Mouse (Mus musculus) neutrophil, adult 65 days (primary cell): Measurements from ENCODE around the gene Rpa1. TPM values are rescaled to one million over a fixed set of nuclear protein-coding genes. Genes with fewer than 3 reads are reported as not detected.

Experiments
- total RNA-seq: library from RNA; stranded (reverse); gene quantifications from 2 replicates; pipeline ENCODE4 v1.2.4, GENCODE M21; 2023

Gene Rpa1
- total RNA-seq, result 46.0 and 60.1 TPM in 2 replicates

GRCm38 (mm10) chr11:75348199-75348889, at the start of gene Rpa1, which contains the start of gene Smyd4:
TSS of gene Rpa1 (minus strand) at chr11:75348324.
TSS of gene Smyd4 (plus strand) at chr11:75348433.

Other genes with a start within 250 kb of the Rpa1 start
- gene Hic1, start 178.8 kb downstream of the Rpa1 start, total RNA-seq, result 4.1 and 7.8 TPM in 2 replicates
- gene Ovca2, start 169.5 kb downstream of the Rpa1 start, total RNA-seq, result 3.4 and 5.3 TPM in 2 replicates
- 2.2 and 2.7 TPM in 2 replicates for gene Dph1, start 157.1 kb downstream of the Rpa1 start, total RNA-seq
- gene Rtn4rl1, start 154.5 kb downstream of the Rpa1 start, total RNA-seq, result 0.16 TPM in 1 of 2 replicates, not detected in the other
- gene Smyd4, start 109 bp upstream of the Rpa1 start, total RNA-seq, result 2.2 and 2.4 TPM in 2 replicates
- 12.8 and 20.2 TPM in 2 replicates for gene Serpinf1, start 74.4 kb upstream of the Rpa1 start, total RNA-seq
- 0.28 TPM in 1 of 2 replicates, not detected in the other for gene Serpinf2, start 91.3 kb upstream of the Rpa1 start, total RNA-seq
- 27.5 and 41.1 TPM in 2 replicates for gene Wdr81, start 106.4 kb upstream of the Rpa1 start, total RNA-seq
- 5.6 and 7.5 TPM in 2 replicates for gene Tlcd2, start 113.4 kb upstream of the Rpa1 start, total RNA-seq
- 101 and 113 TPM in 2 replicates for gene Prpf8, start 138.5 kb upstream of the Rpa1 start, total RNA-seq
- gene Rilp, start 161.8 kb upstream of the Rpa1 start, total RNA-seq, result 0.84 and 0.85 TPM in 2 replicates
- gene Scarf1, start 165.2 kb upstream of the Rpa1 start, total RNA-seq, result 0.79 and 1.1 TPM in 2 replicates
- 48.8 and 80.5 TPM in 2 replicates for gene Slc43a2, start 183.4 kb upstream of the Rpa1 start, total RNA-seq
- 231 and 247 TPM in 2 replicates for gene Pitpna, start 239.8 kb upstream of the Rpa1 start, total RNA-seq